ENCODE assay signal across 19 mouse cellular contexts in the genomic region with DNA sequence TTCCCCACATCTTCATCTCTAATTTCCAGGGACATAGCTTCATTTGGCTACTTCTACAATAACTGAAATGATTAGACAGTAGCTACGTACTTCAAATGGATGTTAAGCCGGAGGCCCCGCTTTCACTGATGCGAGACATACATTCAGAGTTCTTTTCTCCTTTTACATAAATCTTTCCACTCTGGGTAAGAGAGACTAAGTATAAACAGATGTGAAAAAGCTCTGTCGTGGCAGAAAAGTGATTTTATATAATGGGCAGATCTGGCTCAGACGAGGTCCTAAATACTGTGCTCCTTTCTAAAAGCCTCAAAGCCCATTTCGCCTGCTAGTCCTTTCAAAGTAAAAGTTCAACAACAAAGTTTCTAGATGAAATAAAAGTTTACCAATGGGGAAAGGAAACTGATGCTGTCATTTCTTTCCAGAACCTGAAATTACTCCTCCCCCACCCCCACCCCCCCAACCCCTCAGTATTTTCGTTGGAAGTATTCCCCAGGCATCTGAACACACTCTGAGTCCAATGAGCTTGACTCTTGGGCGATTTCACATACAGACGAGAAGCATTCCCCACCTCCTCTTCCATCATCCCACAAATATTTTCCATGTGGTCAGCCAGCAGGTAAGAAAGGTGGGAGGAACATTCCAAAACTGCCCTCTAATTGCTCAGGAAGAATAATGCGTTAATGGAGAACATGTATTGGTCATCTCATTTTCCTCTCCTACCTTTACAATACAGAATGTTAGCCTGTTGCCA. TPM values are rescaled to one million over a fixed set of nuclear protein-coding genes. Genes with fewer than 3 reads are reported as not detected.
DNase-seq lines count a peak whose midpoint lies in the region; ATAC-seq and TF ChIP-seq lines count a peak whose summit lies in the region.
"Had no signal": no experiment of that assay in that cellular context is flagged by ENCODE, and none has a peak within 500 bp of the region (broad histone marks: within the 10 kb centered on the region; RNA-seq: fewer than 3 reads in every experiment).

No protein-coding gene starts in this region.

- H3K4me2 ChIP-seq in heart, embryonic 12.5 days: no peak overlapping the region
- no peak overlapping the region for H3K4me2 ChIP-seq in heart, embryonic 11.5 days
- H3K4me2 ChIP-seq in kidney, postnatal 0 days (ENCODE audit: low read length): no peak overlapping the region
- H3K4me2 ChIP-seq in embryonic facial prominence, embryonic 15.5 days (replicated peaks): peak overlapping the region; percentile 12; the same call in 1 of the 2 replicates
- no peak overlapping the region for H3K4me2 ChIP-seq in limb, embryonic 15.5 days
- H3K4me2 ChIP-seq: forebrain, embryonic 15.5 days had no signal

- no peak overlapping the region for H3K4me3 ChIP-seq in heart, embryonic 12.5 days
- no peak overlapping the region for H3K4me3 ChIP-seq in heart, embryonic 11.5 days (ENCODE audit: low read depth, low read length)
- H3K4me3 ChIP-seq in kidney, postnatal 0 days (replicated peaks; ENCODE audit: low read depth, low read length): no peak overlapping the region
- H3K4me3 ChIP-seq in embryonic facial prominence, embryonic 15.5 days (replicated peaks): no peak overlapping the region
- H3K4me3 ChIP-seq in limb, embryonic 15.5 days: no peak overlapping the region
- H3K4me3 ChIP-seq: forebrain, embryonic 15.5 days; left cerebral cortex, adult 2 months had no signal

- peaks cover 27% of the 10 kb centered on the region for H3K4me1 ChIP-seq in heart, embryonic 12.5 days (replicated peaks)
- H3K4me1 ChIP-seq in heart, embryonic 11.5 days (ENCODE audit: control insufficient read depth, insufficient read depth, low read length): peaks cover 18% of the 10 kb centered on the region
- peaks cover 22% of the 10 kb centered on the region for H3K4me1 ChIP-seq in kidney, postnatal 0 days (replicated peaks; ENCODE audit: insufficient read depth, low read length)
- H3K4me1 ChIP-seq in embryonic facial prominence, embryonic 15.5 days: peaks cover 30% of the 10 kb centered on the region
- peaks cover 25% of the 10 kb centered on the region; the same call in 1 of the 2 replicates for H3K4me1 ChIP-seq in limb, embryonic 15.5 days

- H3K36me3 ChIP-seq in heart, embryonic 12.5 days: 0 out of 2 replicates have a peak, but pooled peaks cover 2% of the 10 kb centered on the region
- no peaks in the 10 kb centered on the region for H3K36me3 ChIP-seq in heart, embryonic 11.5 days (ENCODE audit: control insufficient read depth, insufficient read depth, low read length)
- no peaks in the 10 kb centered on the region for H3K36me3 ChIP-seq in kidney, postnatal 0 days (ENCODE audit: insufficient read depth, low read length)
- H3K36me3 ChIP-seq in embryonic facial prominence, embryonic 15.5 days: no peaks in the 10 kb centered on the region
- H3K36me3 ChIP-seq in limb, embryonic 15.5 days: no peaks in the 10 kb centered on the region
- H3K36me3 ChIP-seq: forebrain, embryonic 15.5 days had no signal

- no peaks in the 10 kb centered on the region for H3K9me3 ChIP-seq in heart, embryonic 12.5 days (replicated peaks)
- no peaks in the 10 kb centered on the region for H3K9me3 ChIP-seq in heart, embryonic 11.5 days (replicated peaks; ENCODE audit: control insufficient read depth, low read length)
- no peaks in the 10 kb centered on the region for H3K9me3 ChIP-seq in kidney, postnatal 0 days (replicated peaks; ENCODE audit: low read length)
- no peaks in the 10 kb centered on the region for H3K9me3 ChIP-seq in embryonic facial prominence, embryonic 15.5 days (replicated peaks)
- H3K9me3 ChIP-seq in limb, embryonic 15.5 days: no peaks in the 10 kb centered on the region
- H3K9me3 ChIP-seq: forebrain, embryonic 15.5 days had no signal

- no peaks in the 10 kb centered on the region for H3K27me3 ChIP-seq in heart, embryonic 12.5 days (replicated peaks)
- H3K27me3 ChIP-seq in heart, embryonic 11.5 days (ENCODE audit: control insufficient read depth, insufficient read depth, low read length): no peaks in the 10 kb centered on the region
- H3K27me3 ChIP-seq in kidney, postnatal 0 days (ENCODE audit: insufficient read depth, low read length): no peaks in the 10 kb centered on the region
- H3K27me3 ChIP-seq in embryonic facial prominence, embryonic 15.5 days: no peaks in the 10 kb centered on the region
- no peaks in the 10 kb centered on the region for H3K27me3 ChIP-seq in limb, embryonic 15.5 days
- H3K27me3 ChIP-seq: forebrain, embryonic 15.5 days had no signal

- H3K27ac ChIP-seq in heart, embryonic 12.5 days (ENCODE audit: poor library complexity, severe bottlenecking): peak overlapping the region; percentile 43; the same call in 1 of the 2 replicates
- no peak overlapping the region for H3K27ac ChIP-seq in heart, embryonic 11.5 days (ENCODE audit: low read depth, low read length)
- H3K27ac ChIP-seq in kidney, postnatal 0 days: no peak overlapping the region
- H3K27ac ChIP-seq in embryonic facial prominence, embryonic 15.5 days (replicated peaks): peak overlapping the region; percentile 69
- H3K27ac ChIP-seq in limb, embryonic 15.5 days: peak overlapping the region; percentile 85
- H3K27ac ChIP-seq: forebrain, embryonic 15.5 days; left cerebral cortex, adult 2 months had no signal

- H3K9ac ChIP-seq in heart, embryonic 12.5 days: no peak overlapping the region
- H3K9ac ChIP-seq in heart, embryonic 11.5 days (ENCODE audit: low read depth, low read length): no peak overlapping the region
- H3K9ac ChIP-seq in kidney, postnatal 0 days (ENCODE audit: low read depth, low read length): no peak overlapping the region
- H3K9ac ChIP-seq in embryonic facial prominence, embryonic 15.5 days: no peak overlapping the region
- no peak overlapping the region for H3K9ac ChIP-seq in limb, embryonic 15.5 days
- H3K9ac ChIP-seq: forebrain, embryonic 15.5 days had no signal

- ATAC-seq in heart, embryonic 12.5 days (ENCODE audit: insufficient number of reproducible peaks, low FRiP score): no peak
- ATAC-seq in heart, embryonic 11.5 days (replicated peaks; ENCODE audit: insufficient number of reproducible peaks, low FRiP score, low TSS enrichment): no peak
- no peak for ATAC-seq in kidney, postnatal 0 days (replicated peaks; ENCODE audit: low FRiP score, low read depth)
- ATAC-seq in embryonic facial prominence, embryonic 15.5 days (ENCODE audit: insufficient number of reproducible peaks, low FRiP score, low TSS enrichment, low read depth): peak; percentile 70; the same call in 1 of the 2 replicates
- ATAC-seq in limb, embryonic 15.5 days (ENCODE audit: insufficient number of reproducible peaks, low FRiP score, low TSS enrichment, low read depth): peak; percentile 75; the same call in 1 of the 2 replicates
- ATAC-seq: forebrain, embryonic 15.5 days had no signal

- peak; percentile 54 for DNase-seq in kidney, postnatal 0 days (ENCODE audit: low spot score)
- no peak for DNase-seq in kidney, postnatal 10 days
- no peak for DNase-seq in cerebellum, adult 9-10 months
- no peak for DNase-seq in urinary bladder, adult 2 months (ENCODE audit: low spot score)
- DNase-seq: adrenal gland, adult 8-10 months; cerebellum, adult 9-11 months; kidney, adult 11 months; layer of hippocampus, adult 9-11 months; liver; lung, adult 18-20 months; lung, postnatal 36 days; right cerebral cortex, postnatal 25 days; thymus, postnatal 36 days had no signal

- no peak for TF ChIP-seq CTCF in kidney, postnatal 0 days (IDR thresholded peaks at IDR 0.05; ENCODE audit: low read depth)

- WGBS in heart, embryonic 12.5 days: 72% methylated on average over 11 of the region's 11 CpGs
- 71% methylated on average over 11 of the region's 11 CpGs for WGBS in heart, embryonic 11.5 days (ENCODE audit: insufficient replicate concordance)
- WGBS in kidney, postnatal 0 days: 43% methylated on average over 11 of the region's 11 CpGs
- WGBS in embryonic facial prominence, embryonic 15.5 days: 32% methylated on average over 11 of the region's 11 CpGs
- WGBS in limb, embryonic 15.5 days: 21% methylated on average over 11 of the region's 11 CpGs

RNA-seq across cellular contexts. Expression of gene App, which starts 15.6 kb away (rescaled TPM):
- polyA plus RNA-seq in heart, embryonic 12.5 days (2016; fragmentation: Nextera tagmentation; extraction: Ambion mirVana): 202 and 216 TPM in 2 replicates
- polyA plus RNA-seq in heart, embryonic 11.5 days (2014; fragmentation: Nextera tagmentation; extraction: Ambion mirVana): 143 and 180 TPM in 2 replicates
- 360 and 361 TPM in 2 replicates for polyA plus RNA-seq in kidney, postnatal 0 days (2015; fragmentation: Nextera tagmentation; extraction: Ambion mirVana)
- 233 and 261 TPM in 2 replicates for polyA plus RNA-seq in embryonic facial prominence, embryonic 15.5 days (2015; fragmentation: Nextera tagmentation; extraction: Ambion mirVana)
- 221 and 231 TPM in 2 replicates for polyA plus RNA-seq in limb, embryonic 15.5 days (2015; fragmentation: Nextera tagmentation; extraction: Ambion mirVana)
- 341 and 459 TPM in 2 replicates for polyA plus RNA-seq in urinary bladder, adult 2 months (2012; rRNA removed)

Comparison
In these comparisons a context has a peak if more than half of its experiments do, and no peak if none do; other contexts are left out.
1. H3K27ac ChIP-seq: peak in heart, embryonic 12.5 days (single experiment), embryonic facial prominence, embryonic 15.5 days (single experiment) and limb, embryonic 15.5 days (single experiment); none in heart, embryonic 11.5 days (single experiment) and kidney, postnatal 0 days (single experiment).
2. ATAC-seq: peak in embryonic facial prominence, embryonic 15.5 days (single experiment) and limb, embryonic 15.5 days (single experiment); none in heart, embryonic 12.5 days (single experiment), heart, embryonic 11.5 days (single experiment) and kidney, postnatal 0 days (single experiment).